Mouse (Mus musculus) gastrocnemius, postnatal 36 days (tissue): ENCODE results near the gene Dixdc1. TPM values are rescaled to one million over a fixed set of nuclear protein-coding genes. Genes with fewer than 3 reads are reported as not detected.

Source experiments
- DNase-seq, 2 experiments: peaks; one replicate each; pipeline ENCODE4 v3.0.0; 2022
- intact Hi-C: fragments of 180-260 bp; cut with DNase I; formaldehyde crosslinking; loops from one replicate; pipeline ENCODE4 v1.15.1; 2025
- total RNA-seq, 2 experiments: library from RNA; stranded (reverse); gene quantifications; 2 replicates each; pipeline ENCODE4 v1.2.3; 2021

The Dixdc1 gene
- total RNA-seq, 2 experiments from 2014 or later = 1.4 to 3.5 TPM

- intact Hi-C loops = loop anchor here (5.0 kb wide), 1 partner anchor 58 kb away; the partner anchor contains the start of gene Fdxacb1
- DNase-seq = no peak
Measured at GRCm38 (mm10) chr9:50709108-50709507, 30.2 kb downstream of the Dixdc1 start.

DNA sequence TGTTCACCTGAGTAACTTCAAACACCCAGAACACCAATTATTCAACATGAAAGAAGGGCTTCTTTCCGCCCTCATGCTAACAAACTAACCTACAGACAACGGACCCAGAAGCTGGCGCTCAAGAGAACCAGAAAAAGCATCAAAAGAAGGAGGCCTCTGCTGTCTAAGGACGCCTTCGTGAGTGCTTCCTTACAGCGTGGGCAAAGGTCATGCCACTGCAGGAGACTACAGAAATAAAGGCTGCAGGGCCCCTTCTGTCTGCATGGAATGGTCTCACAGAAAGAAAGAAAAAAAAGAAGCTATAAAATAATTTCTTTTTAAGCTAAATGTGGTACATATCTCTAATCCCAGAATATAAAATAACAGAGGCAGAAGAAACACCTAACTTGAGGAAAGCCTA, 34.4 kb downstream of the Dixdc1 start:
- no peak for DNase-seq
- intact Hi-C loops = loop anchor here (5.0 kb wide), 1 partner anchor 62 kb away; the partner anchor contains the start of gene Fdxacb1

GRCm38 (mm10) chr9:50700921-50701691, 38.2 kb downstream of the Dixdc1 start:
- intact Hi-C loops = no loop called here
- peak; percentile 15 to 19 for DNase-seq

- peak; percentile 31 to 53 for DNase-seq
- intact Hi-C loops = no loop called here
Measured at GRCm38 (mm10) chr9:50698418-50699409, 40.6 kb downstream of the Dixdc1 start.

GRCm38 (mm10) chr9:50697706-50698041, 41.6 kb downstream of the Dixdc1 start:
- DNase-seq = peak; percentile 51 to 75
- intact Hi-C loops = no loop called here

- intact Hi-C loops = no loop called here
- no peak for DNase-seq
Measured at GRCm38 (mm10) chr9:50696851-50697705, 42.2 kb downstream of the Dixdc1 start.

GRCm38 (mm10) chr9:50695153-50695552, 44.2 kb downstream of the Dixdc1 start:
- DNase-seq = no peak
- intact Hi-C loops = no loop called here

GRCm38 (mm10) chr9:50693631-50694030, 45.7 kb downstream of the Dixdc1 start:
- DNase-seq = no peak
- intact Hi-C loops = no loop called here

GRCm38 (mm10) chr9:50692626-50693580, 46.4 kb downstream of the Dixdc1 start:
- DNase-seq = no peak
- intact Hi-C loops = no loop called here

- intact Hi-C loops = no loop called here
- DNase-seq = no peak
Measured at GRCm38 (mm10) chr9:50686866-50687652, 52.3 kb downstream of the Dixdc1 start.

DNA sequence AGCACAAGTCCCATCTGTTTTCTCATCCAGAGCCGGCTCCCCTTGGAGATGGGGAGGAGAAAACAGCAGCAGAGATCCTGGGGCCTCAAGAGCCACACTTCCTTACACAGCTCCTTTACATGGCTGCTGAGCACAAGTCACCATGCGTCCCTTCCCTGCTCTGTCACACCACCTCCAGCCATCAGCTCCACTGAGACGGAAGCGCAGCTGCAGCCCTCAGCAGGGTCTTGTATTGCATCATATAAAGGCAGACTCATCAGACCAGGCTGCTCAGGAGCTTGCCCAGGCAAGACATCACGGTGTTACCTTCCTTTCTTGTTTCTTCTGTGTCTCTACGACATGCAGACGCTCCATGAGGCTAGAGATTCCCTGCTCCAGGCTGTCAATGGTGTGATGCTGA, 57.6 kb downstream of the Dixdc1 start:
- no peak for DNase-seq
- intact Hi-C loops = no loop called here

DNA sequence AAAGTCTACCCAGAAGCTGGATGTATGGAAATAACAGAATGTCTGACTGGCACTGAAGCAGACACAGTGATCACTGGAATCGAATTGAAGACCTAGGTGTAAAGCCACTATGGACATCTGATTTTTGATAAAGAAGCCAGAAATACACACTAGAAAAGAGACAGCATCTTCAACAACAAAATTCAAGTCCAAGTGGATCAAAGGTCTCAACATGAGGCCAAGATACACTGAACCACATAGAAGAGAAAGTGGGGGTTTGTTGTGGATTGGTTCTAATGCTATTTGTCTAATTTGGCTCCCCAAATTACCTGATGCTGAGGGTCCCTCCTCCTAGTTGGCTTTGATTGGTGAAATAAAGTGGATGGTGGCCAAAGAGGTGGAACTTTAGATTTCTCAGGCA, 59.9 kb downstream of the Dixdc1 start:
- intact Hi-C loops = no loop called here
- DNase-seq = no peak

- no peak for DNase-seq
- intact Hi-C loops = no loop called here
Measured at GRCm38 (mm10) chr9:50674771-50675170, 64.5 kb downstream of the Dixdc1 start.

DNA sequence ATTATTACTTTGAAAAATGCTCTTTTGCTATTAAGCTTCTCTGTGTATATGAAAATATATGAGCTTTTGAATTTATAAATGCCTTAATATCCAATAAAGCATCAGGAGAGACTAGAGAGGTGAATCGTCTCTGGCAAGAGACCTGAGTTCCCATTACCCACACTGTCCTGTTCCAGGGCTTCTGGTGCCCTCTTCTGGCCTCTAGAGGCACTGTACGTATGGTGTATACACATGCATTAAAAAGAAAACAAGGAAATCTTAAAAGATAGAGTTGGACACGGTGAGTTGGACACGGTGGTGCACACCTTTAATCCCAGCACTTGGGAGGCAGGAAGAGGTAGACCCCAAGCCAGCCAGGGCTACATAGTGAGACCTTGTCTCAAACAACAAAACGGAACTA, 68.6 kb downstream of the Dixdc1 start:
- intact Hi-C loops = no loop called here
- DNase-seq = peak; percentile 22 to 30

GRCm38 (mm10) chr9:50667579-50668498, 71.5 kb downstream of the Dixdc1 start:
- DNase-seq = no peak
- intact Hi-C loops = no loop called here

DNA sequence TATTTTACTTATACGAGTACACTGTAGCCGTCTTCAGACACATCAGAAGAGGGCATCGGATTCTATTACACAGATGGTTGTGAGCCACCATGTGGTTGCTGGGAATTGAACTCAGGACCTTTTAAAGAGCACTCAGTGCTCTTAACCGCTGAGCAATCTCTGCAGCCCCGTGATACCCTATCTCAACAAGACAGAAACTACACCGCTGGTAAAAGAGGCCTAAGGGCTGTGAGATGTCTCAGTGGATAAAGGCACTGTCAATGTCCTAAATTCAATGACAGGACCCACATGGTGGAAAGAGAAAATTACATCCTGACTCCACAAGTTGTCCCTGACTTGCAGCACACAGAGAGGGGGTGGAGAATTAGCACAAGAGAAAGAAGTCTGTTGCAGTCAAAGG, 72.9 kb downstream of the Dixdc1 start:
- intact Hi-C loops = no loop called here

GRCm38 (mm10) chr9:50664826-50665225, 74.5 kb downstream of the Dixdc1 start:
- intact Hi-C loops = no loop called here
- DNase-seq = no peak

More for the DNA sequence above, 72.9 kb downstream of the Dixdc1 start:
- DNase-seq = no peak
